Mouse (Mus musculus) gastrocnemius, postnatal 25 days (tissue): ENCODE data around the gene Pgc. TPM values are rescaled to one million over a fixed set of nuclear protein-coding genes. Genes with fewer than 3 reads are reported as not detected.

Experiments used
- DNase-seq: peaks from one replicate; pipeline ENCODE4 v3.0.0; 2022
- long read RNA-seq, 2 experiments: library from polyadenylated mRNA; stranded (forward); transcript quantifications; one replicate each; pipeline ENCODE4 v2.0.0; 2021
- total RNA-seq, 2 experiments: library from RNA; stranded (reverse); gene quantifications; 1 replicate in 1 of 2; 2 replicates in 1 of 2; pipeline ENCODE4 v1.2.3; 2021

Gene Pgc
- total RNA-seq = not detected
- long read RNA-seq, experiment 1 = 0 reads
- long read RNA-seq, experiment 2 = 0 reads

DNA sequence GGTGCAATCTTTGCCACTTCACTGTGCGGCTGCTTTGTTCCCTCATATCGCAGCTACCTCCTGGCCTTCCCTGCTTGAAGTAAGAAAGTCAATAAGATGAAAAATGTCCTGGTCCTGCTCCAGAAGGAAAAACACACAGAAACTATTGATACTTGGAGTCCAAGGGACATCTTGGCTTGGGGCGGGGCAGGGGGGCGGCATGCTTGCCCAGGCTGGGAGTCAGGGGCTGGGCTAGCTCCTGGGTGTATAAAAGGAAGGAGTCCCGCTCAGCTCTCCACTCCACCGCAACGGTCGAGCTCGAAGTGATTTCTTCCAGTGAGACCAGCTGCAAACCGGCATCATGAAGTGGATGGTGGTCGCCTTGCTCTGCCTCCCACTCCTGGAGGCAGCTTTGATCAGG, at the start of gene Pgc:
Gene Pgc (plus strand): TSS at position 277 of the 400 bp plus-strand sequence.
- no peak for DNase-seq

DNA sequence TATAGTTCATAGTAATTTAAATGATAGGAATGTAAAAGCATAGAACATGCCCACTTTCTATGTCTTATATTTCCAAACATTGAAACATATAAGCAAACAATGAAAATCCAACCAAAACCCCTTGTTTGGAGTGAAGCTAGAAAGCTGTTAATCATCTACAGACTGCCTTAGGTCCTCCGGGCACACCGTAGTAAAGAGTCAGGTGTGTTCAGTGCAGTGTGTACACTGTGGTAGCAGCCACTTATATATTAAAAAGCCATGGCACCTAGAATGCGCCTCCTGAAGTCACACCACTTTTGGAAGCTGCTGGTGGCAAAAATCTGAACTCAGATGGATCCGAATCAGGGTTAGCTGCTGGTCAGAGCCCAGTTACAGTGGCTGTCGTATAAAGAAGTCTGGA, 48.4 kb upstream of the Pgc start:
- no peak for DNase-seq

GRCm38 (mm10) chr17:47678702-47679101, 47.9 kb upstream of the Pgc start:
- no peak for DNase-seq

DNA sequence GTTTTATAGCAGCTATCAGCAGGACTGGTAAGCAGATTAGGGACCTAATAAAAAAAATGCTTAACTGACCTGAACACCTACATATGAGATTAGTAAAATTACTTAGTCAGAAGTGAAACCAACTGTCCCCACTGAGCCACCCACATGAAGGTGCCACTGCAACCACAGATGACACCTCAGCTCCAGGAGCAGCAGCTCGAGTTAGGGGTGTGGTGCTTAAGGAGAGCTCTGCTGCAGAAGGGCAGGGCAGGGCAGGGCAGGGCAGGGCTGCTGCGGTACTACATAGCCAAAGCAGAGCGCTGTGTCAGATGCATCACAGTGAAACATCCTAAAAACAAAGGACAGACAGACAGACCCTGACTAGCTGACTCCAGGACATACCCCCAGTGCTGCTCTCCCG, 43.8 kb upstream of the Pgc start:
- DNase-seq = no peak

DNA sequence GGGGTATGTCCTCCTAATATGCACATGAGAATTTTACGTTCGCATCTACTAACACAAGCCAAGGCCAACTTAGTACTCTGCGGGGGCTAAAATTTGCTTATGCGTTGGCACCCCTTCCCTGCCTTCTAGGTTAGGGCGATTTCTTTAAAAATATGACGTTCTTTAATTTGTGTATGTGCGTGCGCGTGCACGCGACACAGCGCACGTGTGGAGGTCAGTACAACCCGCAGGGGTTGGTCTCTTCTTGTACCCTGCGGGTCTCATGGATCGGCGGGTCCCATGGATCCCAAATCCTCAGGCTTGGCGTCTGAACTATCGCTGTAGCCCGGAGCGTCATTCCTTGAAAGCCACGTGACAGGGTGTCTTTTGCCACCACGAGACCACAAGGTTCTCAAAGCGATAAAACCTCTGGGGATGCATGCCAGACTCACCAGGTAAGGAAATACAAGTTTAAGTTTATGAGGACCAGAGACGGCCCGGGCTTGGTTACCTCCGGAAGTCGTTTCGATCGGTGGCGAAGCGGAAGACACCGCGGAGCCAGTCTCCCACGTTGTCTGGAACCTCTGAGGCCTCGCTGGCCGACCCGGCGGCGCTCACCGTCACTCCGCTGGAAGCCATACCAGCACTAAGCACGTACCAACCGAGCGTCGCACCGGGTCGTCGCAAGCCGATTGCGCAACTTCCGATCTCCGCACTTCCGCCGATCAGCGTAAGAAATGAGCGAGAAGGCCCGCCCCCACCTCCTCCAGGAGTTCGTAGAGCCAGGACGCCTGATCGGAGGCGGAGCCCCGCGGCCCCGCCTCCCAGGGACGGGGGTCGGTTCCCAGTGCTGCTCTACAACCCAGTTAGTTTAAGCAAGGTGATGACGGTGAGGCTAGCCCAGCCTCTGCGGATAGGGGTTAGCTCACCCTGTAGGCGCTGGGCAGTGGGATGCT, 39.0 kb upstream of the Pgc start:
- peak; percentile 92 for DNase-seq

DNA sequence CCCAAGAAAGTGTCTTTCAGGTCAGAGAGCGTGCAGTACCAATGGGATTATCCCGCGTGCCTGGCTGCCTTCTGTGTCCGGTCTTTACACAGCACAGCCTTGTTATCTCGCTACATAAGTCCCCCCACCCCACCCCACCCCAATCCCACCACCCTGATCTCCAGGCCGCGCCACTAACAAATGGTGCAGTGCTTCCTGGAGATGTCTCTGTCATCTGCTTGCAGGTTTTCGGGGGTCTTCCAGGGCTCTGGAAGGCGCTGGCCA, 38.4 kb upstream of the Pgc start, which contains the start of gene Tomm6:
Gene Tomm6 (minus strand): TSS at position 43 of the 264 bp plus-strand sequence.
- no peak for DNase-seq

GRCm38 (mm10) chr17:47688608-47689575, 37.8 kb upstream of the Pgc start, which contains the start of gene Frs3:
Gene Frs3, plus strand, starts transcription at chr17:47689030.
- DNase-seq = peak; percentile 67

DNA sequence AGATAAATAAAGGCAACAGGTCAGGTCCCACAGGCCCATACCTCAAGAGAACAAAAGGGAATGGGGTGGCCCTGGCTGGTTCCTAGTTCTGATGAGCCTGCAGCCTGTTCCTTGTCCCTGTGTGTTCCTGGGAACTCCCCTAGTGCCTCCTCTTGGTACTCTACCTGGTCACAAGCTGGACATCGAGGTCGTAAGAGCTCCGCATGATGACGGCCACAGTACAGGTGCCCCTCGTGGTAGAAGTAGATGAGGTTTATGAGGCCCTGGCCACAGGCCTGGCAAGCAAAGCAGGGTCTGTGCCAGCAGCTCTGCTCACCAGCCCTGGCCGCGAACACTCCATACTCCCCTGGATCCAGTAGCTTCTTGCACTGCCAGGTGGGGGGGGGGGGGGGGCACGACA, 36.7 kb upstream of the Pgc start:
- no peak for DNase-seq

DNA sequence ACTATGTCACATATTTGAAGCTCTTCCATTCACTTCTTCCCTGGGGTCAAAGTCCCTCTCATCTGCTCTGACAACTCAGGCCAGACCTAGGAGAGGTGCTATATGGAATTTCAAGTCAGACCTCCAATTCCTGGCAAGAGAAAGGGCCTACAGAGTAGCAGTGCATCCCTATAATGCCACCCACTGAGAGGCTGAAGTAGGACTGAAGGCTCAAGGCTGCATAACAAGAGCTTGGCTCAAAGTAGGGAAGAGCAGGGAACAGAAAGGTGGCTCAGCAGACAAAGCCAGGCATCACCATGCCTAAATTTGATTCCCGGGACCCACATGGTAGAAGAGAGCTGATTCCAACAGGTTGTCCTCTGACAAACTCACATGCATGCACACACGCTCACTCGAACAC, 35.0 kb upstream of the Pgc start:
- no peak for DNase-seq

DNA sequence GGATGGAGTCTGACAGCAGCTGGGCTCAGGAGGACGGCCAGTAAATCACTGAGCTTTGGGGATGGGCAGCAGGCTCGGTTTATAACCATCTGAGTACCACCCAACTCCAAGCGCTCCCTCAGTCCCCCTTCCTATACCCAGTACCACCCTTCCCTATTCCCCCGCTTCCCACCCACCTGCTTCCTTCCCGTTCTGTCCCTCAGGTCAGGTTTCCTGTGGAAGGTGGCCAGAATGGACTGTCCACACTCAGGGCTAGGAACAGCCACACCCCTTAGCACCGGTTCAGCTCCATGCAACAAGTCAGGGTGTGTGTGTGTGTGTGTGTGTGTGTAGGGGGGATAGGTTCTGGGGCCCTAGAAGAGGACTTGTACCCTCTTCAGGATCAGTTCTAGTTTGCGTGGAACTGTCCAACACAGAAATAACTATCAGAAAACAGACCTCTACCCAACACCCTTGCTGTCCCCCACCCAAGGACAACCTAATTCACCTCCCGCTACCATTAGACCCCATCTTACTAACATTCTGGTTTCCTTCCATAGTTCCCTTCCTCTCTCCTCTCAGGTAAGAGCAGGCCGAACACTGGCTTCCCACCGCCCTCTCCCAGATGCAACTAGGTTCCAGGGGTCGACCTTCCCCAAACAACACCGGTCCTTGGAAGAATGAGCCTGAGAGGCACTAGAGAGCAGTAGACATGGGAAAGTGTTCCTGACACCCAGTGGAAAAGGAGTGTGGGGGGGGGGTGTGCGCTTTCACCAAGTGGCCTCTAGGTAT, 32.8 kb upstream of the Pgc start:
- DNase-seq = peak; percentile 47

DNA sequence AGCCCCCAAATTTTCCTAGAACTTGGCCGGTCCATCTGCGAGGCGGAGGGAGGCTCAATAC, 32.4 kb upstream of the Pgc start, which contains the start of gene Gm21981:
Gene Gm21981 (minus strand): TSS at position 14 of the 61 bp plus-strand sequence.
- no peak for DNase-seq

DNA sequence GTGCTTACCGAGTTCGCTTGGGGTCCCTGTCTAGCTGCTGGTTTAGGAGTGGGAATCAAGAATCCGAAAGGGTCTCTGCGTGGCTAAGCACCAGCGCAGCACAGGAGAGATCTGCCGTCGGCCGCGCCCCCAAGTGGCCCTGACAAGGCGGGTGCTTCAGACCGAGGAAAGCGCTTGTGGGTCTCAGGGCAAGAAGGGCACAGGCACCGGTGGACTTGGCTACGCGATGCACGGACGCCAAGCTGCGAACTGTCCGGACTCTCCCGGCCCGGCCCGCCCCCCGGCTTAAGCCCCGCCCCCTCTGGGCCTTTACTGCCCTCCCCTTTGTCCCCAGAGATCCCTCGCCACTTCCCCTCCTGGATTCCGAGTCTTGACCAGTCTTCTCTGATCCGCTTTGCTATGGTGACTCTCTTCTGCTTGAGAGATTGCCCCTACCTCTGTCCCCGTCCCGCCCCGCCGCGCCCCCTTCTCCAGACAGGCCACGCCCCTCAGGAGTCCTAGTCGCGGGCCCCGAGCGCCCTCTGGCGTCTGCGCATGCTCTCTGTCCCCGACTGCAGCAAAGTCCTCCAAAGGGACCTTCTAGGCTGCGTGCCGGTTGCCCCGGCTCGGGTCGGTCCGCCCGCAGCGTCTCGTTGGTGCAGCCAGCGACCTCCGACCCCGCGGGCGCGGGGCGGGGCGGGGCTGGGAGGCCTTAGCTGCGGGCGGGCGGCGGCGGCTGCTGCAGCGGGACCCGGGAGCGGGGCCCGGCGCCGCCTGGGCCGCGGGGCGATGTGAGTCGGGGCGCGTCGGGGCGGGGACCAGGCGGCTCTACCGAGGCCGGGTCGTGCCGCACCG, 31.9 kb upstream of the Pgc start, which contains the start of gene Prickle4:
Gene Prickle4 (minus strand): TSS at position 234 of the 834 bp plus-strand sequence.
- DNase-seq = peak; percentile 96

- DNase-seq = no peak
These were observed 31.3 kb upstream of the Pgc start for GRCm38 (mm10) chr17:47695337-47695710.

DNA sequence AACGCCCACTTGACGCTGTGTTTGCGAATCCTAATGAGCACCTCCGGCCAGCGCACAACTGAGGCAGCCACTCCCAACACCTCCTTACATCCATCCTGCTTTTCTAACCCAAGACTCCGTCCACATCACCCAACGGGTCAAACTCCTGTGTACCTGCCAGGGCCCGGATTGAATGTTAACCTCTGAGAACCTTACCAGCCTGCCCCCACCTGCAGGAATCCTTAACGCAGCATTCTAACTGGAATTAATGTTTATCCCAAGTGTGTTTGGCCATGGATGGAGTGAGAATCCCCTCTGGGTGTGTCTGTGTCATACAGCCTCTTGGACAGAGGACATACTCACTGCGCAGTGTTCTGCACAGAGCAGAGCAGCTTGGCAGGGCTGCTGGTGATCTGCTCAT, 28.5 kb upstream of the Pgc start:
- no peak for DNase-seq

DNA sequence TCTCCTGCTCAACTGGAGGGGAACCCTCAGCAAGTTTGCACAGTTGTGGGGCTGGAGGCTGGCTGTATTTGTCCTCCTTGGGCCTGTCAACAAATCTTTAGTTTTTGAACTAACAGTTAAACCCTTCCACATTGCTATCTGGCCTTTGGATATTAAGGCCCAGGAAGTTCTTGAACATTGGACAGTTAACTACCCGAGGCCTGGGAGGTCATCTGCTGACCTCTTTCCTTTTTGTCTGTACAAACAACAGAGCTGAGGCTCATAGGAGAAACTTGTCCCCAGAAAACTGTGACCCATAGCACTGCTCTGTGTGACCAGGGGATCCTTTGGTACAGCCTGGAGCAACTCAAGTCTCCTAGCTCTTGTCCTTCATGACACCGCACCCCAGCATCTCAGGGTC, 27.6 kb upstream of the Pgc start:
- DNase-seq = no peak

- no peak for DNase-seq
These were observed 24.8 kb upstream of the Pgc start for GRCm38 (mm10) chr17:47701793-47702192.

DNA sequence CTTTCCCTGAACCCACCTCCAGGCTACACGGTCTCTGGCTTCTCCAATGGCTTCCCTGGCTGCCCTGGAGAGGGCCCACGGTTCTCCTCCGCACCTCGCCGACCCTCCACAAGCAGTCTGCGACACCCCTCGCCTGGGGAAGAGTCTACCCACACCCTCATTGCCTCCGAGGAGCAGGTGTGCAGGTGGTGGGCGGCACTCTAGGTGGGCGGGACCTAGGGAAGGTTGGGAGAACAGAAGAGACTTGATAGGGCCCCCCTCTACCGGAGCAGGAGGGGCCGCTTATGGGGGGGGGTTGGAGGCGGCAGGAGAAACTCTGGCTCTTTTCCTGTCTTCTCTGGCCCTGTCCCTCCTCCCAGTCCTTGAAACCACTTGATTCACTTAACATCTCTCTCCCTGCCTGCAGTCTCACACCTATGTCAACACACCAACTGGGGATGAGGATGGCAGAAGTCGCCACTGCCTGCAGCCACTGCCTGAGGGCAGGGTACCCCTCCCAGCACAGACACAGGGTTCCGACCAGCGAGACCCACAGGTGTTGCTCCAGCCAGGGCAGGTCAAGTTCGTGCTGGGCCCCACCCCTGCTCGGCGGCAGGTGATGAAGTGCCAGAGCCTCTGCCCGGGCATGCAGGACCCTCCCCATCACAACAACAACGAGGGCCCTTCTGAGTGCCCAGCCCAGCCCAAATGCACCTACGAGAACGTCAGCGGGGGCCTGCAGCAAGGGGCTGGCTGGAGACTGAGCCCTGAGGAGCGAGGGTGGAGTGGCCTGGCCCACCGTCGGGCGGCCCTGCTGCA, 23.9 kb upstream of the Pgc start:
- DNase-seq = no peak

GRCm38 (mm10) chr17:47703556-47703955, 23.1 kb upstream of the Pgc start:
- DNase-seq = no peak

- DNase-seq = no peak
These were observed 21.9 kb upstream of the Pgc start for GRCm38 (mm10) chr17:47704692-47705091.

GRCm38 (mm10) chr17:47706196-47706595, 20.4 kb upstream of the Pgc start:
- no peak for DNase-seq

DNA sequence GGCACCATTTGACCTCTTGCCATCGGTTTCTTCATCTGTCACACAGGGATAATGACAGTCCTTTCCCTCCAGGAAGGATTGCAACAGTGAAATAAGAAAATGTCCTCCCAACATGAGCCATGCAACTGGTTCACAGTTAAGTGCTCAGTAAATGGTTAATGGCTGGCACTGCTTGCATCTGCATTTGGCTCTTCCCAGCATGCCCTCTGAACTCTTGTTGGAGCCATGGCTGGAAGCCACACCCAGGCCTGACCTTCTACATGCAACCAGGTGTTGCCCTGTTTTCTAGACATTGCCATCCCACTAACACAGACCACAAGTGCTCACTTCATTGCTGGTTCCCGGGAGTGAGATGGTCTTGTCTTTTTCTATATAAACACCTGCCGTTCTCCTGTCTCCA, 18.7 kb upstream of the Pgc start:
- DNase-seq = no peak
